Mouse (Mus musculus) right cerebral cortex, adult 2 months (tissue): ENCODE data around the gene Lrrn4cl.
A peak's percentile ranks its signal among the peaks of the same experiment; 100 is the strongest.
"Not testable (repeated sequence)": the region's sequence is repeated elsewhere in the genome, so short reads cannot be mapped to it uniquely, and the experiment has no call there.

ENCODE experiments used
- DNase-seq, 2 experiments: peaks; one replicate each; pipeline ENCODE4 v3.0.0; 2021 to 2022; ENCODE audit warnings: low spot score in 2 of 2

Lrrn4cl gene

GRCm38 (mm10) chr19:8881034-8881392 lies 30.4 kb downstream of the Lrrn4cl start:
- no peak for DNase-seq

- DNase-seq: no peak
Observed at GRCm38 (mm10) chr19:8883616-8884015, 33.0 kb downstream of the Lrrn4cl start, which contains the start of the genes Lbhd1 and Gm49403. TSS of gene Lbhd1 (plus strand) at chr19:8883732. TSS of gene Gm49403 (plus strand) at chr19:8883930.

- DNase-seq: no peak
Observed at GRCm38 (mm10) chr19:8886916-8887584, 36.5 kb downstream of the Lrrn4cl start.

- no peak for DNase-seq
Observed at GRCm38 (mm10) chr19:8887585-8888463, 37.3 kb downstream of the Lrrn4cl start.

- DNase-seq: peak; percentile 93 to 94
Observed at GRCm38 (mm10) chr19:8888511-8889385, 38.2 kb downstream of the Lrrn4cl start, which contains the start of the genes 1810009A15Rik and Gm49416. TSS of gene 1810009A15Rik (plus strand) at chr19:8888853. TSS of gene Gm49416 (plus strand) at chr19:8888926.

- peak; percentile 83 to 92 for DNase-seq
Observed at GRCm38 (mm10) chr19:8892829-8893766, 42.5 kb downstream of the Lrrn4cl start, which contains the start of gene Ints5. TSS of gene Ints5 (plus strand) at chr19:8893005.

GRCm38 (mm10) chr19:8895397-8895960 lies 44.9 kb downstream of the Lrrn4cl start:
- no peak for DNase-seq

- DNase-seq: not testable (repeated sequence)
Observed at GRCm38 (mm10) chr19:8896231-8896630, 45.7 kb downstream of the Lrrn4cl start.

- DNase-seq: peak in 1 of 2 experiments; percentile 24
Observed at GRCm38 (mm10) chr19:8897211-8897864, 46.8 kb downstream of the Lrrn4cl start.

- DNase-seq: peak; percentile 97
Observed at GRCm38 (mm10) chr19:8897865-8898495, 47.4 kb downstream of the Lrrn4cl start, which contains the start of gene Ganab. TSS of gene Ganab (plus strand) at chr19:8898071.

GRCm38 (mm10) chr19:8898576-8898975 lies 48.0 kb downstream of the Lrrn4cl start:
- DNase-seq: no peak

- DNase-seq: no peak
Observed at GRCm38 (mm10) chr19:8899079-8899478, 48.5 kb downstream of the Lrrn4cl start.

GRCm38 (mm10) chr19:8903412-8903811 lies 52.8 kb downstream of the Lrrn4cl start:
- no peak for DNase-seq
